Mouse (Mus musculus): Measurements from ENCODE around the gene 1190005I06Rik.

1190005I06Rik gene

GRCm38 (mm10) chr8:120618110-120618509, 29.3 kb downstream of the 1190005I06Rik start:
- peak; percentile 91 for DNase-seq

GRCm38 (mm10) chr8:120616663-120617626, 30.5 kb downstream of the 1190005I06Rik start:
- peak; percentile 89 for DNase-seq

- no peak for DNase-seq
Observed at GRCm38 (mm10) chr8:120614491-120614890, 32.9 kb downstream of the 1190005I06Rik start.

- DNase-seq: no peak
Observed at GRCm38 (mm10) chr8:120610824-120611223, 36.6 kb downstream of the 1190005I06Rik start.

- DNase-seq: peak; percentile 79
Observed at GRCm38 (mm10) chr8:120607885-120608284, 39.5 kb downstream of the 1190005I06Rik start.

- no peak for DNase-seq
Observed at GRCm38 (mm10) chr8:120607460-120607859, 40.0 kb downstream of the 1190005I06Rik start.

GRCm38 (mm10) chr8:120602672-120603071, 44.8 kb downstream of the 1190005I06Rik start:
- DNase-seq: peak; percentile 85

GRCm38 (mm10) chr8:120599504-120599903, 47.9 kb downstream of the 1190005I06Rik start:
- peak; percentile 81 for DNase-seq

- DNase-seq: no peak
Observed at GRCm38 (mm10) chr8:120598579-120598978, 48.9 kb downstream of the 1190005I06Rik start.

- DNase-seq: peak; percentile 84
Observed at GRCm38 (mm10) chr8:120595963-120596362, 51.5 kb downstream of the 1190005I06Rik start.

GRCm38 (mm10) chr8:120594571-120594970, 52.9 kb downstream of the 1190005I06Rik start:
- no peak for DNase-seq

GRCm38 (mm10) chr8:120591587-120592292, 55.7 kb downstream of the 1190005I06Rik start:
- no peak for DNase-seq

- DNase-seq: peak; percentile 51
Observed at GRCm38 (mm10) chr8:120589921-120590320, 57.5 kb downstream of the 1190005I06Rik start.

GRCm38 (mm10) chr8:120588908-120589771, 58.3 kb downstream of the 1190005I06Rik start, which contains the start of gene Gins2:
Gins2 (minus strand) TSS chr8:120589304.
- DNase-seq: peak; percentile 100

- DNase-seq: no peak
Observed at GRCm38 (mm10) chr8:120585521-120585920, 61.9 kb downstream of the 1190005I06Rik start.

GRCm38 (mm10) chr8:120581811-120582210, 65.6 kb downstream of the 1190005I06Rik start:
- DNase-seq: no peak

- DNase-seq: no peak
Observed at GRCm38 (mm10) chr8:120581329-120581728, 66.1 kb downstream of the 1190005I06Rik start.

GRCm38 (mm10) chr8:120580336-120581000, 67.0 kb downstream of the 1190005I06Rik start:
- no peak for DNase-seq

- no peak for DNase-seq
Observed at GRCm38 (mm10) chr8:120577821-120578220, 69.6 kb downstream of the 1190005I06Rik start.

GRCm38 (mm10) chr8:120575801-120576200, 71.6 kb downstream of the 1190005I06Rik start:
- DNase-seq: no peak

- DNase-seq: no peak
Observed at GRCm38 (mm10) chr8:120574941-120575340, 72.5 kb downstream of the 1190005I06Rik start.

GRCm38 (mm10) chr8:120573866-120574265, 73.6 kb downstream of the 1190005I06Rik start:
- no peak for DNase-seq

All from retina, postnatal 1 day (tissue).